Mouse (Mus musculus) limb, embryonic 12.5 days (tissue): ENCODE measurements at regions not wholly inside any gene's neighbourhood (a gene's known extent, or its start where the extent isn't known, plus 50 kb on each side); places are given as distances from the start of the nearest gene placed in this dataset.
A peak's percentile ranks its signal among the peaks of the same experiment; 100 is the strongest.

ENCODE experiments used
- ATAC-seq: fragments of 200-750 bp; cut with Nextera tagmentation; 2 replicates; pipeline ENCODE4 v1.8.0; 2017; ENCODE audit warnings: low read depth, moderate TSS enrichment; ENCODE audit not compliant: insufficient number of reproducible peaks, insufficient read depth, low FRiP score, low TSS enrichment
- H3K27ac ChIP-seq: fragments of 300-500 bp; sonication (generic); 2 replicates; pipeline ENCODE4 v1.5.1; 2016; ENCODE audit warnings: mild to moderate bottlenecking, moderate library complexity
- H3K27me3 ChIP-seq: fragments of 300-500 bp; sonication (generic); 2 replicates; pipeline ENCODE4 v1.6.1; 2016; ENCODE audit warnings: mild to moderate bottlenecking, moderate library complexity
- H3K36me3 ChIP-seq: fragments of 300-500 bp; sonication (generic); 2 replicates; pipeline ENCODE4 v1.6.1; 2016; ENCODE audit warnings: mild to moderate bottlenecking, moderate library complexity
- H3K4me1 ChIP-seq: fragments of 300-500 bp; sonication (generic); replicated peaks from 2 replicates; pipeline ENCODE4 v1.6.1; 2016
- H3K4me2 ChIP-seq: fragments of 300-500 bp; sonication (generic); 2 replicates; pipeline ENCODE4 v1.6.1; 2016; ENCODE audit warnings: mild to moderate bottlenecking, moderate library complexity
- H3K4me3 ChIP-seq: fragments of 300-500 bp; sonication (generic); replicated peaks from 2 replicates; pipeline ENCODE4 v1.5.1; 2016; ENCODE audit warnings: mild to moderate bottlenecking
- H3K9ac ChIP-seq: fragments of 300-500 bp; sonication (generic); replicated peaks from 2 replicates; pipeline ENCODE4 v1.6.1; 2016; ENCODE audit warnings: mild to moderate bottlenecking, moderate library complexity
- H3K9me3 ChIP-seq: fragments of 300-500 bp; sonication (generic); 2 replicates; pipeline ENCODE4 v1.6.1; 2016; ENCODE audit warnings: mild to moderate bottlenecking, moderate library complexity
- WGBS: fragments of 180-500 bp; shearing (Covaris S2); methylation state at CpG from one replicate; pipeline ENCODE4 v1.1.7; 2016; 5-methylcytosine and 5-hydroxymethylcytosine counted together

DNA sequence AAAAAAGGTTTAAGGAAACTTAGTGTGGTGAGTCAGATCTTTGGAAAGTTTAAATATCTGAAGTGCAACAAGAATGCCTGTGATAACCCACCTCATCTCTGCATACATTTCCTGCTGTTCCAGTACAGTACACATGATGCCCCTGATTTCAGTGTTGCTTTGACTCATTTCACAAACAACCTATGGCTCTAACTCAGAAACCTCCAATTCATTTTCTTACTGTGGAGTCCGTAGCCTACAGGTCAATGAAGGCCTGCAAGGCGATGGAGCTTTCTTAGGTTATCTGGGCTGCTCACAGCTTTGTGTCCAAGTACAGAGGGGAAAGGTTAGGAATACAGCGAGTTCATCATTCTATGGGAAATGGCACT, 235.8 kb upstream of the Map3k7 start:
- WGBS: 90% methylated on average over 3 of the region's 3 CpGs

DNA sequence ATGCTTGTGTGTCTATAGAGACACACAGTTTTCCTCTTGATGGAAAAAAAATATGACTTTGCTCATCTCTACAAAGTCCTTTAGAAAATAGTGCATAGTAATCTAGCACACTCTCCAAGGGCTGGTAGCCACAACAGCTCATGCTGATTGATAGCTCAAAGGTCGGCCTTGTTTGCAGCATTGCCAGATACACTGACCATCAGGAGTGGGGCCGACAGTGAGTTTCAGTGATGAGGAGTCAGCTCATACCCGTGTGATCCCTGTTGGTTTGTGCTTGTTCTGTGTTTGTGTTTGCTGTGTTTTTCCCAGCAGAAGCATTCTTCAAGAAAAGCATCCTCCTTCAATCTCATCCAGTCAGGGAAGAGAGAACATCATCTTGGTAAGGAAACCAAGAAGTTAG, 220.1 kb upstream of the Map3k7 start:
- WGBS: 75% methylated on average over 3 of the region's 3 CpGs
- no peak for ATAC-seq
- Histone ChIP-seq H3K9me3 (no peaks in the 10 kb centered on the region), H3K4me1 (no peaks in the 10 kb centered on the region), H3K36me3 (no peaks in the 10 kb centered on the region), H3K9ac (no peak overlapping the region), H3K4me2 (no peak overlapping the region), H3K27ac (no peak overlapping the region), H3K27me3 (no peaks in the 10 kb centered on the region), H3K4me3 (no peak overlapping the region)

More for the DNA sequence above, 235.8 kb upstream of the Map3k7 start:
- Histone ChIP-seq H3K27me3 (no peaks in the 10 kb centered on the region), H3K4me1 (no peaks in the 10 kb centered on the region), H3K27ac (no peak overlapping the region), H3K9me3 (no peaks in the 10 kb centered on the region), H3K9ac (no peak overlapping the region), H3K4me3 (no peak overlapping the region), H3K4me2 (no peak overlapping the region), H3K36me3 (no peaks in the 10 kb centered on the region)
- no peak for ATAC-seq

DNA sequence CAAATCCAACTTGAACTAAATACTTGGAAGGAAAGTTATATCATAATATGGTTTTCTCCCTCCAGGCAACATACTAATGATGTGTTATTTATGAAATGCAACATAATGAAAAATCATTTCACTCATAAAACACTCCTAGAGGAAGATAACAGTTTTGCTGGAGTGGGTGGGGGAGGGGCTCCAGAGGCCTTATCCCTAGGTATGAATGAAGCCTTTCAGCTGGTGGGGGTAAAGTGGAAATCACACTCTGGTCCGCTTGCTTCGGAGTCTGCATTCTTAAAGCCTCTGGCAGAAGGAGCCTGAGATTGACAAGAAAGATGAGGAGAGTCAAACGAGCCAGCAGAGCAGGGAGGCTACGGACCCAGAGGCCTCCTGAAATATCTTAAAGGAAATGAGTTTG, 219.5 kb upstream of the Map3k7 start:
- Histone ChIP-seq H3K9me3 (no peaks in the 10 kb centered on the region), H3K4me1 (no peaks in the 10 kb centered on the region), H3K4me2 (no peak overlapping the region), H3K36me3 (no peaks in the 10 kb centered on the region), H3K27ac (no peak overlapping the region), H3K4me3 (no peak overlapping the region), H3K9ac (no peak overlapping the region), H3K27me3 (no peaks in the 10 kb centered on the region)
- 57% methylated on average over 4 of the region's 4 CpGs for WGBS
- no peak for ATAC-seq

DNA sequence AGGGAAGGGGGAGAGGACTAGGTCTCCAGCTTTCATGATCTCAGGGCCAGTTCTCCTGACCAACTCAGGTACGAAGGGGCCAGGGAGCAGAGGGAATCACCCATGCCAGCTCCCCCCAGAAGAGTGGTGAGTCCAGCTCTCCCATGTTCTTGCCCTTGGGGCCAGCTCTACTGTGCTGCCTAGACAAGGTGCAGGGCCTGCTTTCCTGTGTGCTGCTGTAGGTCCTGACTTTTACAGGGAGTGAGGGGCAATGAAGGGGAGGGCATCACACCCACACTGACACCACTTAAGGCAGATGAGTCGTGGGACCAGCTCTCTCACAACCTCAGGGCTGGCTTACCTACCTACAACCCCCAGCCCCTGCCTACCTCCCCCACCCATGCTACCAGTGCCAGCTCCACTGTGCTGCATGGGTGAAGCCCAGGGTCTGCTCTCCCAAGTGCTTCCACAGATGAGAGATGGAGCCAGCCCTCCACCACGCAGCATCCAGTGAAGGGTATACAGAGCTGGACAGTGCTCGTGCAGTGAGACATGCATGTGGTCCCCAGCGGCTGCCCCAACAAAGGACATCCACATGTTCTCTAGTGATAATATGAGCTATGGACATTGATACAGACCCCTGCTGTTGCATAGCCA, 210.1 kb upstream of the Map3k7 start:
- ATAC-seq: no peak
- H3K4me2 ChIP-seq: no peak overlapping the region
- no peaks in the 10 kb centered on the region for H3K27me3 ChIP-seq
- no peaks in the 10 kb centered on the region for H3K9me3 ChIP-seq
- H3K4me1 ChIP-seq: no peaks in the 10 kb centered on the region
- no peak overlapping the region for H3K27ac ChIP-seq
- no peak overlapping the region for H3K9ac ChIP-seq
- H3K36me3 ChIP-seq: no peaks in the 10 kb centered on the region
- 85% methylated on average over 5 of the region's 5 CpGs for WGBS
- no peak overlapping the region for H3K4me3 ChIP-seq

DNA sequence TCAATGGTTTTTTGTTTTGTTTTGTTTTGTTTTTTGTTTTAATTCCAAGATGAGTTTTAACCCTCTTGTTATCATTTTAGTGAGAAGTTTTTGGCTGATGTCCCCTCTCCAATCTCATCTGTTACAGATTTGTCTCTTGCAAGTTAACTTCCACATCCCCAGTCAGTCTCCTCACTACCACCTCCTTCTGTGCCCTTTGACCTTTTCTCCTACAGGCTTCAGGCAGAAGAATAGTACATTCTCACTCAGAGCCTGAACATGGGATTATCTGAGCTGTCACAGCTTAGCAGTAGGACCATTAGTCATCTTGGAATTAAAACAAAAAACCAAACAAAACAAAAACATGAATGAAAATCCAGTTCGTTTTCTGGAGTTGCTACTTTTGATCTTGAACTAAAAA, 206.8 kb upstream of the Map3k7 start:
- no peak for ATAC-seq
- H3K4me3 ChIP-seq: no peak overlapping the region
- H3K27ac ChIP-seq: no peak overlapping the region
- H3K36me3 ChIP-seq: no peaks in the 10 kb centered on the region
- H3K4me2 ChIP-seq: no peak overlapping the region
- no peak overlapping the region for H3K9ac ChIP-seq
- H3K27me3 ChIP-seq: no peaks in the 10 kb centered on the region
- 44% methylated on average over 1 of the region's 1 CpGs for WGBS
- H3K4me1 ChIP-seq: peaks cover 11% of the 10 kb centered on the region
- H3K9me3 ChIP-seq: no peaks in the 10 kb centered on the region

DNA sequence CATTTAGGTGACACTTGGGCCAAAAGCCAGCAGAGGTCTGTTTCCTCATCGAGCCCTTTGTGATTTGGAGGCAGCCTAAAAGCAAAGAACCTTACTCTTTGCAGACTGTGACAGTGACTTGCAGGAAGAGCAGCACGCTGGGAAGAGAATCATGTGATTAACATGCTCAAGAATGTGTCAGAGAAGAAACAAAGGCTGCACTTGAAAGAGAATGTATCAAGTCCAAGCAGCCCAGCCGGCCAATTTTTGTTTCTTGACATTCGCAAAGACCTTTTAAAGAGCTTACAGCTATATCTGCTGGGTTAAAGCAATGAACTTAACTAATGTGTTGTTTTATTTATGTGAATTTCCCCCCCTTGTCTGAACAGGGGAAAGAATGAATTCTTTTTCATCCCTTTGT, 203.8 kb upstream of the Map3k7 start:
- H3K4me1 ChIP-seq: peaks cover 13% of the 10 kb centered on the region
- no peak overlapping the region for H3K4me2 ChIP-seq
- no peak overlapping the region for H3K27ac ChIP-seq
- no peaks in the 10 kb centered on the region for H3K27me3 ChIP-seq
- H3K9ac ChIP-seq: no peak overlapping the region
- no peak overlapping the region for H3K4me3 ChIP-seq
- no peaks in the 10 kb centered on the region for H3K9me3 ChIP-seq
- WGBS: 75% methylated on average over 4 of the region's 4 CpGs
- no peak for ATAC-seq
- no peaks in the 10 kb centered on the region for H3K36me3 ChIP-seq

DNA sequence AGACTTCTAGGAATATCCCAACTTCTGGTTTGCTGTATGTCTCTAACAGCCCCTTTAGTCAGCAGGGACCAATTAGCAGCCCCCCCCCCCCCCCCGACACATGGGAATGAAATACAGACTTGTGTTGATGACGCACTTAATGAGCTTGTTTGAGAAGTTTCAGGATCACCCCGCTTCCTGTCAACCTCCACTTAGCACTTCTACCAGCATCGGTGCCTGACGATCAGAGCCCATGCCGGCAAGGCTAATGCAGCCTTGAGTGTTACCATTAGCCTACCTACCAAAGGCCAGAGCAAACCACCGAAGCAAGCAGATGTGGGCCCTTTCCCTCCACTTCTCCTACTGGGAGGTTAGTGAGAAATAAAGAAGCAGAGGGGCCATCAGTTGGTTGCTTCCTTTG, 201.7 kb upstream of the Map3k7 start:
- no peak overlapping the region for H3K27ac ChIP-seq

DNA sequence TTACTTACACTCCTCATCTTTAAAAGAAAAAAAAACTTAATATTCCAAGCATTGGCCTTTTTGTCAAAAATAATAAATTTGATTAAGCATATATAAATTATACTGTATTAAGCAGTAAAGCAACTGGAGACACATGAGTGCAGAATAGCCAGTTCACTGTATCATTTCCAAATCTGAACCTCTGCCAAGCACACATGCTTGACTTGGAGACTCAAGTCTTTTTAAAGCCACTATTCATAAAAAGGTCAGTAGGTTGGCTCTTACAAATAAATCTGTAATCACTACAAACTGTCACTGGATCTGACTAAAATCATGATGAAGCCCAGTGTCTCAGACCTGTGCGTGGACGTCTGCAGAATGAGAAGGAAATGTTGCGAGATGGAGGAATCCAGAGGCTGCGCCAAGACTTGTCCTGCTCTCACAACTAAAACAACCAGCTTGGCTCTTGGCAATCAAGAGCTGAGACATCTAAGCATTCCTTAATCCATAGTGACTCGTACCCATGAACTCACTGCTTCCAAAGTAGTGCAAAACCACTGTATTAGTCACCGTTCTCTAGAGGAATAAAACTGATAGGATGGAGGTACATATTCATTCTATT, 195.8 kb upstream of the Map3k7 start:
- no peaks in the 10 kb centered on the region; the same call in 1 of the 2 replicates for H3K4me1 ChIP-seq
- no peaks in the 10 kb centered on the region for H3K36me3 ChIP-seq
- H3K27ac ChIP-seq: no peak overlapping the region
- H3K9ac ChIP-seq: no peak overlapping the region
- H3K4me3 ChIP-seq: no peak overlapping the region
- no peaks in the 10 kb centered on the region for H3K27me3 ChIP-seq
- 73% methylated on average over 6 of the region's 6 CpGs for WGBS
- no peak for ATAC-seq
- H3K4me2 ChIP-seq: no peak overlapping the region
- no peaks in the 10 kb centered on the region for H3K9me3 ChIP-seq

More for the DNA sequence above, 201.7 kb upstream of the Map3k7 start:
- no peaks in the 10 kb centered on the region for H3K9me3 ChIP-seq
- H3K27me3 ChIP-seq: no peaks in the 10 kb centered on the region
- no peaks in the 10 kb centered on the region for H3K36me3 ChIP-seq
- peak overlapping the region; percentile 27; the same call in 1 of the 2 replicates for H3K4me2 ChIP-seq
- H3K4me3 ChIP-seq: no peak overlapping the region
- H3K9ac ChIP-seq: no peak overlapping the region
- WGBS: 21% methylated on average over 7 of the region's 7 CpGs
- H3K4me1 ChIP-seq: peaks cover 13% of the 10 kb centered on the region
- no peak for ATAC-seq

DNA sequence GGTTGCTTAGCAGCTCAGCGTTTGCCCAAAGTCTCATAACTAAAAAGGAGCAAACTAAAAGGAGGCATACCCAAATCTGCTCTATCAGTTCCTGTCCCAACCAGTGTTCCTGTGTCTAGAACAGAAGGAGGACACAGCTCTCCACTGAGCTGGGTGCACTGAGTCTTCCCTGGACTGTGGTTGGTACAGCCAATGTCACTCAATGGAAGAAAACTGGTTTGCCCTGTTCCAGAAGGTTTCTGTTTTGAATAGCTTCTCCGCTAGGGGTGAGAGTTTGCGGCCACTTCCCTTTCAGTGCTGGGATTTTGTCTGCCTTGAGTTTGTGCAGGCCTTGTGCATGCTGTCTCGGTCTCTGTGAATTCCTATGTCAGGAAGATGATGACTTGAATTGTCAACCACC, 194.6 kb upstream of the Map3k7 start:
- ATAC-seq: no peak
- H3K4me3 ChIP-seq: no peak overlapping the region
- no peak overlapping the region for H3K4me2 ChIP-seq
- H3K9ac ChIP-seq: no peak overlapping the region
- peaks cover 4% of the 10 kb centered on the region for H3K4me1 ChIP-seq
- no peaks in the 10 kb centered on the region for H3K36me3 ChIP-seq
- 80% methylated on average over 4 of the region's 4 CpGs for WGBS
- no peak overlapping the region for H3K27ac ChIP-seq
- no peaks in the 10 kb centered on the region for H3K9me3 ChIP-seq
- H3K27me3 ChIP-seq: no peaks in the 10 kb centered on the region

DNA sequence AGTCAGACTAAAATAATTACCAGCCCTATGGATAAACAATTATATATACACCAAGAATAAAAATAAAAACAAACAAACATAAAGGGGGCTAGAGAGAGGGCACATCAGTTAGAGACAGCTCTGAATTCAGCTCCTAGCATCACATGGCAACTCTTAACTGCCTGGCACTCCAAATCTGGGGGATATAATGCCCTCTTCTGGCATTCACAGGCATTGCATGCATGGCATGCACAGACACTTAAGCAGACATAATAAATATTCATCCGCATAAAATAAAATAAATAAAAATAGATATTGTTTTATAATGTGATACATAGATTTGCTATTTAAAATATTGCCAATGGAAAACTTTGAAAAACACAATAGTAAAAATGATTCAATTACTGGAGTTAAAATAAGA, 177.6 kb upstream of the Map3k7 start:
- no peaks in the 10 kb centered on the region for H3K36me3 ChIP-seq
- H3K27me3 ChIP-seq: no peaks in the 10 kb centered on the region
- H3K9ac ChIP-seq: no peak overlapping the region
- H3K4me2 ChIP-seq: no peak overlapping the region
- no peak overlapping the region for H3K27ac ChIP-seq
- WGBS: 80% methylated on average over 1 of the region's 1 CpGs
- H3K4me1 ChIP-seq: no peaks in the 10 kb centered on the region
- no peak for ATAC-seq
- H3K9me3 ChIP-seq: no peaks in the 10 kb centered on the region
- H3K4me3 ChIP-seq: no peak overlapping the region

DNA sequence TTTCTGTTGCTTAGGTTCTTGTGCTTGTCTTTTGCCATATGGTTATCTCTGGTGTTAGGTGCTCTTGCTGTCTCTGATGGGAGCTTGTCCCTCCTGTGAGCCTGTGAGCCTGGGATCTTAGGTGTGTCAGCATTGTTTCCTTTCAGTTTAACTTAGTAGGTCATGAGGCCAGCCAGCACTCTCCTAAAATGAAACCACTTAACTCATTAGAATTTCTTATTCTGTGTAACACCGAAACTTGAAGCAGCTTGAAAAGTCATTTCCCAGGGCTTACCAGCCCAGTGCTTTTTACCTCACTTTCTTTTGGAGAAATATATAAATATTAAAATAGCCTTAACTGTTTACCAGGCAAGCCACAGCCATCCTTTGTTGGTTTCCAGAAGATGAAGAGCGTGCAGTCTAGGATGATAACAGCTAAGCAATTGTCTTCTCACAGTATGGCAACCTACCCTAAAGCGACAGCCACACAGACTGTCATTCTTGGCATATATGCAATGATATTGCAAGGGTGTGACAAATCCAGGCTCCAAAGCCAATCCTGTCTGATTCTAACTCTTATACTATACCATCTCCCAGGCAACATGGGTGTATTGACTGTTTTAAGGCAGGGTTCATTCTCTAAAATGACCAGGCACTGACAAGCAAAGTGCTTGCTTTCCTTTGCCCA, 146.2 kb upstream of the Map3k7 start:
- no peak overlapping the region for H3K4me3 ChIP-seq
- no peaks in the 10 kb centered on the region for H3K36me3 ChIP-seq
- peaks cover 9% of the 10 kb centered on the region for H3K4me1 ChIP-seq
- no peak overlapping the region for H3K27ac ChIP-seq
- no peak for ATAC-seq
- whole genome bisulfite sequencing: 89% methylated on average over 3 of the region's 3 CpGs
- H3K27me3 ChIP-seq: no peaks in the 10 kb centered on the region
- H3K9me3 ChIP-seq: no peaks in the 10 kb centered on the region
- no peak overlapping the region for H3K4me2 ChIP-seq
- H3K9ac ChIP-seq: no peak overlapping the region
